Comparison of ENCODE assay signal across 15 mouse cellular contexts in genomic region chr5:26355156-26355555, GRCm38 (mm10).
"Had no signal": no experiment of that assay in that cellular context is flagged by ENCODE, and none has a peak within 500 bp of the region (broad histone marks: within the 10 kb centered on the region; RNA-seq: fewer than 3 reads in every experiment).

No protein-coding gene starts in this region.

- DNase-seq: heart, postnatal 10 days; heart, postnatal 14 days; heart, postnatal 4 days; kidney, adult 11 months; kidney, adult 18-20 months; kidney, adult 2 months; kidney, adult 8-10 months; kidney, adult 9 months; kidney, postnatal 10 days; kidney, postnatal 14 days; kidney, postnatal 25 days; kidney, postnatal 36 days; kidney, postnatal 4 days; layer of hippocampus, adult 9-11 months; layer of hippocampus, postnatal 36 days had no signal
